Mouse (Mus musculus) kidney, embryonic 16.5 days (tissue): ENCODE data around the gene Akt1s1. TPM values are rescaled to one million over a fixed set of nuclear protein-coding genes. Genes with fewer than 3 reads are reported as not detected.

Experiments
- ATAC-seq: fragments of 200-750 bp; cut with Nextera tagmentation; 2 replicates; pipeline ENCODE4 v1.8.0; 2017; ENCODE audit warnings: moderate TSS enrichment; ENCODE audit not compliant: low FRiP score, low TSS enrichment
- H3K27ac ChIP-seq: fragments of 300-500 bp; sonication (generic); 2 replicates; pipeline ENCODE4 v1.5.1; 2014; ENCODE audit warnings: low read length
- H3K27me3 ChIP-seq: fragments of 300-500 bp; sonication (generic); 2 replicates; pipeline ENCODE4 v1.6.1; 2014; ENCODE audit warnings: low read length, control low read depth, mixed read lengths; ENCODE audit not compliant: insufficient read depth
- H3K36me3 ChIP-seq: fragments of 300-500 bp; sonication (generic); 2 replicates; pipeline ENCODE4 v1.6.1; 2014; ENCODE audit warnings: low read length, control low read depth, mixed read lengths; ENCODE audit not compliant: insufficient read depth
- H3K4me1 ChIP-seq: fragments of 300-500 bp; sonication (generic); 2 replicates; pipeline ENCODE4 v1.6.1; 2014; ENCODE audit warnings: low read length, control low read depth, mixed read lengths; ENCODE audit not compliant: insufficient read depth
- H3K4me2 ChIP-seq: fragments of 300-500 bp; sonication (generic); replicated peaks from 2 replicates; pipeline ENCODE4 v1.6.1; 2014; ENCODE audit warnings: low read depth, low read length
- H3K4me3 ChIP-seq: fragments of 300-500 bp; sonication (generic); 2 replicates; pipeline ENCODE4 v1.5.1; 2014; ENCODE audit warnings: mild to moderate bottlenecking, low read length
- H3K9ac ChIP-seq: fragments of 300-500 bp; sonication (generic); replicated peaks from 2 replicates; pipeline ENCODE4 v1.6.1; 2014; ENCODE audit warnings: low read length
- H3K9me3 ChIP-seq: fragments of 300-500 bp; sonication (generic); 2 replicates; pipeline ENCODE4 v1.6.1; 2016; ENCODE audit warnings: low read length, control low read depth
- WGBS: fragments of 180-500 bp; shearing (Covaris S2); extraction: QIAGEN DNeasy Blood & Tissue Kit; methylation state at CpG from one replicate; pipeline ENCODE4 v1.1.7; 2014; 5-methylcytosine and 5-hydroxymethylcytosine counted together
- polyA plus RNA-seq: library from polyadenylated mRNA; unstranded; fragments of >200 nt; fragmentation: Nextera tagmentation; extraction: Ambion mirVana; gene quantifications from 2 replicates; pipeline ENCODE4 v1.2.1, GENCODE M21; 2015

Akt1s1 gene
- polyA plus RNA-seq, 1 experiment from 2014 or later = 126 TPM

DNA sequence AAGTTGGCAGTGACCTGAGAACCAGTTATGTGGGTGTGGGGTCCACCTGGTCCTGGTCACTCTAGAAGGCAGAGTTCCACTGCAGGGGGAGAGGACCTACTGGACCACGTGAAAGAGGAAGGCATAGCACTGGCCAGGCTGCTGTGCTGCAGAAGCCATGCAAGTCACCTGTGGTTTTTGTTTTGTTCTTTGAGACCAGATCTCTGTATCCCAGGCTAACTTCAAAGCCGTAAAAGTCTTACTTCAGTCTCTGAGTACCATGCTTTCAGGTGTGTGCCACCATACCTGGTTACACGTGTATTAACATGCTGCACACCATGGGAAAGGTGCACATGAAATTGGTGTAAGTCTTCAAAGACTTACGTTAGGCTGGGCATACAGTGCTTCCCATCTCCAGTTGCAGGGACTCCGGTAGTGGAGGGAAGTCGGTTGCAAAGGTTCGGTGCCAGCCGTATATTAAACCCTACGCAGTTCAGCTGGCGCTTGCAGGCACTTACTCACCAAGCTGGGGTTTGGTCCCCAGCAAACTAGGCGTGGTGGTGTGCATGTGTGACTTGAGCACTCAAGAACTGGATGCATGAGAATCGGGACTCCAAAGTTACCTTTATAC lies 2.9 kb downstream of the Akt1s1 start:
- Histone ChIP-seq H3K9me3 (no peaks in the 10 kb centered on the region), H3K27ac (no peak overlapping the region), H3K9ac (peak overlapping the region; percentile 20; the same call in 1 of the 2 replicates), H3K27me3 (no peaks in the 10 kb centered on the region), H3K36me3 (peaks cover 17% of the 10 kb centered on the region), H3K4me2 (no peak overlapping the region), H3K4me1 (peaks cover 58% of the 10 kb centered on the region), H3K4me3 (no peak overlapping the region)
- WGBS = 90% methylated on average over 12 of the region's 12 CpGs
- no peak for ATAC-seq

DNA sequence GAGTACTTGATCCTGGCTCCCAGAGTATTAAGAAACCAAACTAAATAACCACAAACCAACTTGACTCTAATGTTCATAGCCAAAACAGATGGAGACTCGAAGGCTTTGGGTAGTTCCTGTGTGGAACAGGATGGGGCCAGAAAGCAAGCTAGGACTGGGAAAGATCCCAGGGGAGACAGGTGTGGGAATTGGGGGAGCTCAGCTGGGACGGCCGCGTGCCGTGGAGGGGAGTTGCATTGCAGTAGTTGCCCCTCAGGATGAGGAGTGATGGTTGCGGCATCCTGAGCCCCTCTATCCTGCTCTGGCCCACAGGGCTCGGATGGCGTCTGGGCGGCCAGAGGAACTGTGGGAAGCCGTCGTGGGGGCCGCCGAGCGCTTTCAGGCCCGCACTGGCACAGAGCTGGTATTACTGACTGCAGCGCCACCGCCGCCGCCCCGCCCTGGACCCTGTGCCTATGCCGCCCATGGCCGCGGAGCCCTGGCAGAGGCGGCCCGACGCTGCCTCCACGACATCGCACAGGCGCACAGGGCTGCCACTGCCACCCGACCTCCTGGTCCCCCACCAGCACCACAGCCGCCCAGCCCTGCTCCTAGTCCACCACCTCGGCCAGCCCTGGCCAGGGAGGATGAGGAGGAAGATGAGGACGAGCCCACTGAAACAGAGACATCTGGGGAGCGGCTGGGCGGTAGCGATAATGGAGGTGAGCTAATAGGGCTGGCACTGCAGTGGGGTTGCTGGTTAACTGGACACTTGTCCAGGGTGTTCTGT lies 3.7 kb downstream of the Akt1s1 start:
- H3K36me3 ChIP-seq = peaks cover 15% of the 10 kb centered on the region; the same call in 1 of the 2 replicates
- no peaks in the 10 kb centered on the region for H3K9me3 ChIP-seq
- ATAC-seq = no peak
- WGBS = 87% methylated on average over 36 of the region's 36 CpGs
- H3K9ac ChIP-seq = no peak overlapping the region; the same call in 1 of the 2 replicates
- H3K4me1 ChIP-seq = peaks cover 56% of the 10 kb centered on the region
- H3K4me3 ChIP-seq = no peak overlapping the region
- H3K4me2 ChIP-seq = no peak overlapping the region
- H3K27me3 ChIP-seq = no peaks in the 10 kb centered on the region
- no peak overlapping the region for H3K27ac ChIP-seq

DNA sequence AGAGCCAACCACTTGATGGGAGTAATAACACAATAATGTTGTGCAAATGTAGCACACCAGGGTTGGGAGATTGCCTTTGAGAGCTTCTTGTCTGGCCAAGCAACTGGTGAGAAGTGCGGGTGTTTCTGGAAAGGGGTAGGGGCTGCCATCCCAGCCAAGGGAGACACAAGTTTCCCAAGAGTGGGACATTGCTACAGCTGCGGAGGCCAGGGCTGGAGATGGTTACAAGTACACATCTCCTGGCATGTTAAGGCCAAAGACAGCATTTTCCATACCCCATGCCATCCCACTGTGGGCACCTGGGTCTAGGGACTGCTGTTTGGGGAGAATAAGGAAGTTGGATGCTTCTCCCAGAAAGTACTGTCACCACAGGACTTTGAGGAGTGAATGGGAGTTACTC lies 4.3 kb downstream of the Akt1s1 start:
- Histone ChIP-seq H3K9ac (peak overlapping the region; percentile 77), H3K27ac (peak overlapping the region; percentile 99), H3K4me1 (peaks cover 56% of the 10 kb centered on the region), H3K36me3 (peaks cover 15% of the 10 kb centered on the region; the same call in 1 of the 2 replicates), H3K4me2 (0 out of 2 replicates have a peak overlapping the region, but pooled peaks have one; percentile 95), H3K4me3 (no peak overlapping the region; the same call in 1 of the 2 replicates), H3K27me3 (no peaks in the 10 kb centered on the region), H3K9me3 (no peaks in the 10 kb centered on the region)
- WGBS = 92% methylated on average over 2 of the region's 2 CpGs
- no peak for ATAC-seq

DNA sequence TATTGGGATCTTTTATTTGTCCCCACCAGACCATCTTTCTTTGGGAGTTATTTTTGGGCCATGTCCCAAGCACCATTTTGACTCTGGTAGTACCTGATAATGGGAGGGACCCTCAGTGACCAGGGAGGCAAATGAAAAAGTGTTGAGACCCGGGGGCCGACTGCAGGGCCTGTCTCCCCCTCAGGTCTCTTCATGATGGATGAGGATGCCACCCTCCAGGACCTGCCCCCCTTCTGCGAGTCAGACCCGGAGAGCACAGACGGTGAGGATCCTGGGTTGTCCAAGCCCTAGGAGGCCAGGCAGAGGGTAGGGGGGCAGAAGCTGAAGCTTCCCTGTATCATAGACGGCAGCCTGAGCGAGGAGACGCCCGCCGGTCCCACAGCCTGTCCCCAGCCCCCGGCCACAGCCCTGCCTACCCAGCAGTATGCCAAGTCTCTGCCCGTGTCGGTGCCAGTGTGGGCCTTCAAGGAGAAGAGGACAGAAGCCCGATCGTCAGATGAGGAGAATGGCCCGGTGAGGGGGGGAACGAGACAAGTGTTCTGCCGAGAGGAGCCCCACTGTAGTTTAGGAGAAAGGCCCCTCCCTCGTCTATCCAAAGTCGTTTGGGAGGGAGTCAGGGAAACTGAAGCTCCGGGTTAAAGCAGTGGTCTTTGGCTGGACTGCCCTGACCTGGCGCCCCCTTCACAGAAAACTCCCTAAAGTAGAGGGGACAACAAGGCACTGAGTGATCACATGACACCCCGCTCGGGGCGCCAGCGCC lies 5.0 kb downstream of the Akt1s1 start:
- Histone ChIP-seq H3K9me3 (no peaks in the 10 kb centered on the region), H3K4me1 (peaks cover 61% of the 10 kb centered on the region), H3K9ac (peak overlapping the region; percentile 77), H3K4me2 (peak overlapping the region; percentile 95), H3K36me3 (peaks cover 15% of the 10 kb centered on the region; the same call in 1 of the 2 replicates), H3K27me3 (no peaks in the 10 kb centered on the region), H3K27ac (peak overlapping the region; percentile 99), H3K4me3 (peak overlapping the region; percentile 60)
- 24% methylated on average over 26 of the region's 26 CpGs for WGBS
- ATAC-seq = no peak

DNA sequence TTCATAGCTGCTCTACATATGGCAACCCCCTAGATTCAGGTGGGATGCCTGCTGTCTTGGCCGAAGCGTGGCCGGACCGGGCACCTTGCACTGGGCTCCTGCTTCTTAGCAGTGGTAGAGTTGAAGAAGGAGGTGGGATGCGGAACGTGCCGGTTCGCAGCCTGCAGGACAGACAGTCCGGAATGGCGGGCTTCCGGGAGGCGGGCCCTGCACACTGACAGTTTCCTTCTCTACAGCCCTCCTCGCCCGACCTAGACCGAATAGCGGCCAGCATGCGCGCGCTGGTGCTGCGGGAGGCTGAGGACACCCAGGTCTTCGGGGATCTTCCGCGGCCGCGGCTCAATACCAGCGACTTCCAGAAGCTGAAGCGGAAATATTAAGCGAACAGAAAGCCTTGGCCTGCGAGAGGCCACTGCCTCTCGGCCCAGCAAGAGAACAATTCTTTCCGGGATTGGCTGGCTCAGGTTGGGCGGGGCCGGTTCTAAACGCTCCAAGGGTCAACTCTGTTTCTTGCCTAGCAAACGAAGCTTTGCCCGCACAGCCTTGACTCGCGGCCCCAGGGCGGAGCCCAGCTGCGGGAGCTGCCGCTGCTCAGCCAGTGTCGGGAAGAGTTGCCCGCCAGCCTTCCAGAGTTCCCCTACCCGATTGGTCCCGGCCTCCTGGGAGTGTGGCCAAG lies 5.7 kb downstream of the Akt1s1 start:
- H3K4me3 ChIP-seq = peak overlapping the region; percentile 60
- peaks cover 61% of the 10 kb centered on the region for H3K4me1 ChIP-seq
- H3K27me3 ChIP-seq = no peaks in the 10 kb centered on the region
- peak; percentile 69 for ATAC-seq
- H3K36me3 ChIP-seq = peaks cover 15% of the 10 kb centered on the region; the same call in 1 of the 2 replicates
- WGBS = 1% methylated on average over 45 of the region's 45 CpGs
- no peaks in the 10 kb centered on the region for H3K9me3 ChIP-seq
- H3K27ac ChIP-seq = peak overlapping the region; percentile 99
- H3K9ac ChIP-seq = peak overlapping the region; percentile 77
- H3K4me2 ChIP-seq = peak overlapping the region; percentile 95

DNA sequence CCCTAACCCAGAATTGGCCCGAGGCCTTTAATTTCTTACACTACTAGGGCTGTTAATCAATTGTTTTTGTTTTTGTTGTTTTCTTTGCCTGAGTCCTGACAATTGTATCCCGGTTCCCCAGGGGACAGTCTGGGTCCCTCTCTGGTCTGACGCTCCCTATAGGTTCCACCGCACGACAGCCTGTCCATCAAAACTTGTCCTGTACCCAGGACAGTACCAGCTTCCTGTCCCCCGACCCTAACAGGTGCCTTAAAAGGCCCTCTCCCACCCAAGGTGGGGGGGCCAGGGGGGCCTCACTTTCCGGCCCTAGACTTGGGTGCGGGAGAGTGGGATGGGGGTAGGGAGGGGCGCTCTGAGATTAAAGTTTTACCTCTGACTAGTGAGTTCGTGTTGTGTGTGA lies 6.2 kb downstream of the Akt1s1 start:
- Histone ChIP-seq H3K27me3 (no peaks in the 10 kb centered on the region), H3K27ac (peak overlapping the region; percentile 99), H3K36me3 (peaks cover 15% of the 10 kb centered on the region; the same call in 1 of the 2 replicates), H3K4me2 (peak overlapping the region; percentile 95), H3K4me1 (peaks cover 61% of the 10 kb centered on the region), H3K9me3 (no peaks in the 10 kb centered on the region), H3K9ac (peak overlapping the region; percentile 77), H3K4me3 (peak overlapping the region; percentile 60)
- WGBS = 26% methylated on average over 10 of the region's 10 CpGs
- ATAC-seq = no peak

DNA sequence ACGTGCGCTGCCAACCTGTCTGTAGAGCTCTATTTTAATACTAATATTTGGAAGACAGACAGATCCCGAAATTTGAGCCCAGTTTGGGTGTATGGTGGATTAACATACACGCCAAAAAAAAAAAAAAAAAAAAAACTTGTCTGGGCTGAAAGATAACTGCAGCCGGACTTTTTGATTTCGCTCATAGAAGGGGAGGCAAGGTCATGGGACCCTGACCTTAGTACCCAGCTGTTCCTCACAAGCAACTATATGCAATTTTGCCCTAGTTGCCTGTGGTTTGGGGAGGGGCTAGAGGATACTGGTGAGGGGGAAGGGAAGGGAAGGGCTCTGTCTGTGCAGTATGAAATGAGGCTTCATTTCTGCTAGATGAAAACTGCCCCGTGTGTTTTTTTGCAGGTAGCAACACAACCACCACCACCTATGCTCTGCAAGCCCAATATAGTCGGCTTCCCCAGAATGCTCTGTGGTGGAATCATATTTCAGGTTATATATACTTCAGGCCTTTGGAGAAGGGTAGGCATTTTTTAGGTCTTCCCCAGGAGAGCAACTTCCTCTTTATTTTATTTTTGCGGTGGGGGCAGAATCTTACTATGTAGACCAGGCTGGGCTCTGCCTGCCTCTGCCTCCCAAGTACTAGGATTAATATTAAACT lies 7.6 kb downstream of the Akt1s1 start:
- peak overlapping the region; percentile 93 for H3K4me2 ChIP-seq
- peaks cover 16% of the 10 kb centered on the region; the same call in 1 of the 2 replicates for H3K36me3 ChIP-seq
- no peak for ATAC-seq
- H3K27ac ChIP-seq = peak overlapping the region; percentile 95
- no peaks in the 10 kb centered on the region for H3K9me3 ChIP-seq
- H3K4me3 ChIP-seq = peak overlapping the region; percentile 86
- H3K9ac ChIP-seq = peak overlapping the region; percentile 90; the same call in 1 of the 2 replicates
- H3K27me3 ChIP-seq = no peaks in the 10 kb centered on the region
- 64% methylated on average over 9 of the region's 9 CpGs for WGBS
- peaks cover 57% of the 10 kb centered on the region for H3K4me1 ChIP-seq

DNA sequence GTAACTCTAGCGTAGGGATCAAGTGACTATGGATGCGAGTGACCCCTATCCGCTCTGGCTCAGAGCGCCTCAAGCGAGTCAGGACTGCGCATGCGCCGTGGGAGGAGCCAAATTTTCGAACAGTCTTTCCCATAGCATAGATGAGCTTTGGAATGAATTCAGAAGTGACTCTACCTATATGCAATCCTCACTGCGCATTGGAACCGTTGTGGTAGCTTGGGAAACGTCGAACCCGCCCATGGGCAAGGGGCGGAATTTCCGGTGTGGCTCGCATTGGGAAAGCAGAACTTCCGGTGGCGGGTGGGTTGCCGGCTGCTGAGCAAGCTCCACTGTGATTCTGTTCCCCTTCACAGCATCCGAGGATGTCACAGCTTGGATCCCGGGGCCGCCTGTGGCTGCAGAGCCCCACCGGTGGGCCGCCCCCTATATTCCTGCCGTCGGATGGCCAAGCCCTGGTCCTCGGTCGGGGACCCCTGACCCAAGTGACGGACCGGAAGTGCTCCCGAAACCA lies 8.3 kb downstream of the Akt1s1 start, which contains the start of gene Pnkp:
TSS of gene Pnkp (plus strand) at position 98 of the 511 bp plus-strand sequence.
- Histone ChIP-seq H3K9ac (peak within 1 kb of the TSS; percentile 90), H3K4me1 (peaks cover 57% of the 10 kb centered on the region), H3K27ac (peak within 1 kb of the TSS; percentile 95), H3K36me3 (peaks cover 18% of the 10 kb centered on the region; the same call in 1 of the 2 replicates), H3K27me3 (no peaks in the 10 kb centered on the region), H3K9me3 (no peaks in the 10 kb centered on the region), H3K4me3 (peak within 1 kb of the TSS; percentile 86), H3K4me2 (peak within 1 kb of the TSS; percentile 93)
- under 1% methylated on average over 32 of the region's 32 CpGs for WGBS
- ATAC-seq = peak; percentile 5; the same call in 1 of the 2 replicates
